Mouse (Mus musculus): ENCODE measurements around the gene Abca1. TPM values are rescaled to one million over a fixed set of nuclear protein-coding genes. Genes with fewer than 3 reads are reported as not detected.

The Abca1 gene
- polyA plus RNA-seq, 1 experiment from 2014 or later, result 5.9 TPM

GRCm38 (mm10) chr4:53131538-53131937 lies 28.2 kb downstream of the Abca1 start:
- Histone ChIP-seq H3K4me2 (no peak overlapping the region), H3K9me3 (peaks cover 3% of the 10 kb centered on the region; the same call in 1 of the 2 replicates), H3K4me1 (no peaks in the 10 kb centered on the region), H3K9ac (no peak overlapping the region), H3K27me3 (no peaks in the 10 kb centered on the region), H3K36me3 (replicated peaks) (peaks cover 16% of the 10 kb centered on the region), H3K27ac (no peak overlapping the region), H3K4me3 (replicated peaks) (no peak overlapping the region)
- ATAC-seq (ENCODE audit: low FRiP score), result no peak
- 96% methylated on average over 5 of the region's 5 CpGs for WGBS

- Histone ChIP-seq H3K4me3 (replicated peaks) (no peak overlapping the region), H3K36me3 (replicated peaks) (peaks cover 22% of the 10 kb centered on the region), H3K9me3 (peaks cover 5% of the 10 kb centered on the region; the same call in 1 of the 2 replicates), H3K4me1 (no peaks in the 10 kb centered on the region), H3K27ac (no peak overlapping the region), H3K4me2 (no peak overlapping the region), H3K27me3 (no peaks in the 10 kb centered on the region), H3K9ac (no peak overlapping the region)
- 53% methylated on average over 6 of the region's 6 CpGs for WGBS
- no peak for ATAC-seq (ENCODE audit: low FRiP score)
These were observed 28.8 kb downstream of the Abca1 start for GRCm38 (mm10) chr4:53130622-53131517.

- Histone ChIP-seq H3K27me3 (no peaks in the 10 kb centered on the region), H3K27ac (no peak overlapping the region), H3K4me3 (replicated peaks) (no peak overlapping the region), H3K4me2 (no peak overlapping the region), H3K9ac (no peak overlapping the region), H3K36me3 (replicated peaks) (peaks cover 22% of the 10 kb centered on the region), H3K4me1 (no peaks in the 10 kb centered on the region), H3K9me3 (peaks cover 5% of the 10 kb centered on the region; the same call in 1 of the 2 replicates)
- WGBS, result 92% methylated on average over 11 of the region's 11 CpGs
- ATAC-seq (ENCODE audit: low FRiP score), result no peak
These were observed 29.9 kb downstream of the Abca1 start for GRCm38 (mm10) chr4:53129716-53130301.

- H3K4me3 ChIP-seq (replicated peaks), result no peak overlapping the region
- H3K4me1 ChIP-seq, result no peaks in the 10 kb centered on the region
- ATAC-seq (ENCODE audit: low FRiP score), result no peak
- 86% methylated on average over 5 of the region's 5 CpGs for WGBS
- no peaks in the 10 kb centered on the region for H3K27me3 ChIP-seq
- H3K4me2 ChIP-seq, result no peak overlapping the region
- H3K27ac ChIP-seq, result no peak overlapping the region
- peaks cover 22% of the 10 kb centered on the region for H3K36me3 ChIP-seq (replicated peaks)
- no peak overlapping the region for H3K9ac ChIP-seq
- peaks cover 5% of the 10 kb centered on the region; the same call in 1 of the 2 replicates for H3K9me3 ChIP-seq
These were observed 32.4 kb downstream of the Abca1 start for GRCm38 (mm10) chr4:53127266-53127665.

- H3K27ac ChIP-seq, result no peak overlapping the region
- H3K4me2 ChIP-seq, result no peak overlapping the region
- H3K4me1 ChIP-seq, result no peaks in the 10 kb centered on the region
- peaks cover 5% of the 10 kb centered on the region; the same call in 1 of the 2 replicates for H3K9me3 ChIP-seq
- no peak overlapping the region for H3K9ac ChIP-seq
- no peak overlapping the region for H3K4me3 ChIP-seq (replicated peaks)
- no peak for ATAC-seq (ENCODE audit: low FRiP score)
- WGBS, result 97% methylated on average over 7 of the region's 7 CpGs
- no peaks in the 10 kb centered on the region for H3K27me3 ChIP-seq
- H3K36me3 ChIP-seq (replicated peaks), result peaks cover 22% of the 10 kb centered on the region
These were observed 32.9 kb downstream of the Abca1 start for GRCm38 (mm10) chr4:53126794-53127193.

GRCm38 (mm10) chr4:53124837-53125490 lies 34.7 kb downstream of the Abca1 start:
- Histone ChIP-seq H3K4me3 (replicated peaks) (no peak overlapping the region), H3K9me3 (peaks cover 5% of the 10 kb centered on the region; the same call in 1 of the 2 replicates), H3K36me3 (replicated peaks) (peaks cover 16% of the 10 kb centered on the region), H3K27ac (no peak overlapping the region), H3K4me1 (no peaks in the 10 kb centered on the region), H3K9ac (no peak overlapping the region), H3K4me2 (no peak overlapping the region), H3K27me3 (no peaks in the 10 kb centered on the region)
- ATAC-seq (ENCODE audit: low FRiP score), result no peak
- WGBS, result 94% methylated on average over 10 of the region's 10 CpGs

GRCm38 (mm10) chr4:53122310-53122709 lies 37.4 kb downstream of the Abca1 start:
- WGBS, result 80% methylated on average over 3 of the region's 3 CpGs
- Histone ChIP-seq H3K9ac (no peak overlapping the region), H3K36me3 (replicated peaks) (peaks cover 13% of the 10 kb centered on the region), H3K4me1 (no peaks in the 10 kb centered on the region), H3K27me3 (no peaks in the 10 kb centered on the region), H3K4me2 (no peak overlapping the region), H3K27ac (no peak overlapping the region), H3K9me3 (peaks cover 5% of the 10 kb centered on the region; the same call in 1 of the 2 replicates), H3K4me3 (replicated peaks) (no peak overlapping the region)
- no peak for ATAC-seq (ENCODE audit: low FRiP score)

- Histone ChIP-seq H3K4me3 (replicated peaks) (no peak overlapping the region), H3K27me3 (no peaks in the 10 kb centered on the region), H3K9ac (no peak overlapping the region), H3K4me2 (no peak overlapping the region), H3K36me3 (replicated peaks) (peaks cover 6% of the 10 kb centered on the region), H3K4me1 (peaks cover 5% of the 10 kb centered on the region; the same call in 1 of the 2 replicates), H3K27ac (no peak overlapping the region), H3K9me3 (peaks cover 4% of the 10 kb centered on the region; the same call in 1 of the 2 replicates)
- 70% methylated on average over 7 of the region's 7 CpGs for WGBS
- ATAC-seq (ENCODE audit: low FRiP score), result no peak
These were observed 38.0 kb downstream of the Abca1 start for GRCm38 (mm10) chr4:53121516-53122227.

- Histone ChIP-seq H3K9ac (no peak overlapping the region), H3K27me3 (no peaks in the 10 kb centered on the region), H3K9me3 (no peaks in the 10 kb centered on the region), H3K4me3 (replicated peaks) (no peak overlapping the region), H3K27ac (no peak overlapping the region), H3K4me1 (peaks cover 11% of the 10 kb centered on the region), H3K36me3 (replicated peaks) (0 out of 2 replicates have a peak, but pooled peaks cover under 1% of the 10 kb centered on the region), H3K4me2 (no peak overlapping the region)
- no peak for ATAC-seq (ENCODE audit: low FRiP score)
- WGBS, result 86% methylated on average over 3 of the region's 3 CpGs
These were observed 38.6 kb downstream of the Abca1 start for GRCm38 (mm10) chr4:53121084-53121483.

- H3K4me3 ChIP-seq (replicated peaks), result no peak overlapping the region
- H3K36me3 ChIP-seq (replicated peaks), result no peaks in the 10 kb centered on the region
- WGBS, result 87% methylated on average over 10 of the region's 10 CpGs
These were observed 39.5 kb downstream of the Abca1 start for GRCm38 (mm10) chr4:53120038-53120685.

GRCm38 (mm10) chr4:53118643-53119042 lies 41.1 kb downstream of the Abca1 start:
- ATAC-seq (ENCODE audit: low FRiP score), result no peak
- 80% methylated on average over 4 of the region's 4 CpGs for WGBS
- H3K9ac ChIP-seq, result no peak overlapping the region
- H3K4me2 ChIP-seq, result no peak overlapping the region
- no peaks in the 10 kb centered on the region for H3K9me3 ChIP-seq
- no peaks in the 10 kb centered on the region for H3K36me3 ChIP-seq (replicated peaks)
- H3K4me1 ChIP-seq, result peaks cover 22% of the 10 kb centered on the region
- no peak overlapping the region for H3K27ac ChIP-seq
- no peak overlapping the region for H3K4me3 ChIP-seq (replicated peaks)
- H3K27me3 ChIP-seq, result no peaks in the 10 kb centered on the region

More at GRCm38 (mm10) chr4:53120038-53120685, 39.5 kb downstream of the Abca1 start:
- no peaks in the 10 kb centered on the region for H3K27me3 ChIP-seq
- no peaks in the 10 kb centered on the region for H3K9me3 ChIP-seq
- H3K27ac ChIP-seq, result no peak overlapping the region
- H3K4me1 ChIP-seq, result peaks cover 21% of the 10 kb centered on the region
- H3K4me2 ChIP-seq, result no peak overlapping the region
- ATAC-seq (ENCODE audit: low FRiP score), result no peak
- no peak overlapping the region for H3K9ac ChIP-seq
